Mouse (Mus musculus) forebrain, embryonic 11.5 days (tissue): ENCODE data around the gene Dph7. TPM values are rescaled to one million over a fixed set of nuclear protein-coding genes. Genes with fewer than 3 reads are reported as not detected.
"Not testable (repeated sequence)": the region's sequence is repeated elsewhere in the genome, so short reads cannot be mapped to it uniquely, and the experiment has no call there.

Experiments
- ATAC-seq: fragments of 200-750 bp; cut with Nextera tagmentation; replicated peaks from 2 replicates; pipeline ENCODE4 v1.8.0; 2017; ENCODE audit warnings: moderate TSS enrichment; ENCODE audit not compliant: low FRiP score
- DNase-seq: peaks from one replicate; pipeline ENCODE4 v3.0.0-alpha.2; 2017; ENCODE audit warnings: low spot score
- H3K27ac ChIP-seq: fragments of 300-500 bp; sonication (generic); 2 replicates; pipeline ENCODE4 v1.5.1; 2014; ENCODE audit warnings: low read depth, low read length
- H3K27me3 ChIP-seq: fragments of 300-500 bp; sonication (generic); 2 replicates; pipeline ENCODE4 v1.6.1; 2014; ENCODE audit warnings: mild to moderate bottlenecking, low read length, mixed read lengths; ENCODE audit not compliant: control insufficient read depth, insufficient read depth
- H3K36me3 ChIP-seq: fragments of 300-500 bp; sonication (generic); 2 replicates; pipeline ENCODE4 v1.6.1; 2014; ENCODE audit warnings: mild to moderate bottlenecking, low read length, moderate library complexity, mixed read lengths; ENCODE audit not compliant: control insufficient read depth, insufficient read depth
- H3K4me1 ChIP-seq: fragments of 300-500 bp; sonication (generic); replicated peaks from 2 replicates; pipeline ENCODE4 v1.6.1; 2014; ENCODE audit warnings: low read length, mixed read lengths; ENCODE audit not compliant: control insufficient read depth, insufficient read depth
- H3K4me2 ChIP-seq: fragments of 300-500 bp; sonication (generic); 2 replicates; pipeline ENCODE4 v1.6.1; 2014; ENCODE audit warnings: low read depth, mild to moderate bottlenecking, low read length, moderate library complexity, mixed read lengths; ENCODE audit not compliant: severe bottlenecking
- H3K4me3 ChIP-seq: fragments of 300-500 bp; sonication (generic); 2 replicates; pipeline ENCODE4 v1.5.1; 2014; ENCODE audit warnings: low read depth, low read length
- H3K9ac ChIP-seq: fragments of 300-500 bp; sonication (generic); 2 replicates; pipeline ENCODE4 v1.6.1; 2014; ENCODE audit warnings: low read length
- H3K9me3 ChIP-seq: fragments of 300-500 bp; sonication (generic); 2 replicates; pipeline ENCODE4 v1.6.1; 2016; ENCODE audit warnings: low read length, mixed read lengths; ENCODE audit not compliant: control insufficient read depth
- whole genome bisulfite sequencing: fragments of 180-500 bp; shearing (Covaris S2); extraction: QIAGEN DNeasy Blood & Tissue Kit; methylation state at CpG from one replicate; pipeline ENCODE4 v1.1.7; 2014; 5-methylcytosine and 5-hydroxymethylcytosine counted together
- polyA plus RNA-seq: library from polyadenylated mRNA; unstranded; fragments of >200 nt; fragmentation: Nextera tagmentation; extraction: Ambion mirVana; gene quantifications from 2 replicates; pipeline ENCODE4 v1.2.1, GENCODE M21; 2014

Gene Dph7
- polyA plus RNA-seq, 1 experiment from 2014 or later = 32.4 TPM

DNA sequence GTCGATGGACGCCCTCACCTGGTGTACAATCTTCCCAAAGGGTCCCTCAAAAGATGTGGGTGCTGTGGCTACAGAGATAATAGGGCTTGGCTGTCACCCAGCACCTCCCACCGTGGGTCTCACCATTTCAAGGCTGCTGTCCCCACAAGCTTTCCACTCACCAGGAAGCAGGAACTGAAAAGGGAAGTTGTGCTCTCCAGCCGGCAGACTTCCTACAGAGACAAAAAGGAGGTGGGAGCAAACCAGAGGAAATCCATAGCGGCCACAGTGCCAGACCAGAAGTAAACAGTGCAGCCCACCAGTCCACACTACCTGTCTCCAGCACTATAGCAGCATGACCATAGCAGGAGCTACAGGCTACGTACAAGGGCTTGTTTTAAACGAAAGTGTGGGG is 35.2 kb upstream of the Dph7 start:
- no peak for ATAC-seq
- H3K4me3 ChIP-seq = no peak overlapping the region
- H3K36me3 ChIP-seq = no peaks in the 10 kb centered on the region
- WGBS = 82% methylated on average over 7 of the region's 7 CpGs
- no peaks in the 10 kb centered on the region for H3K27me3 ChIP-seq
- no peak overlapping the region for H3K9ac ChIP-seq
- H3K27ac ChIP-seq = no peak overlapping the region
- no peaks in the 10 kb centered on the region for H3K4me1 ChIP-seq
- DNase-seq = no peak
- no peaks in the 10 kb centered on the region for H3K9me3 ChIP-seq
- H3K4me2 ChIP-seq = no peak overlapping the region

DNA sequence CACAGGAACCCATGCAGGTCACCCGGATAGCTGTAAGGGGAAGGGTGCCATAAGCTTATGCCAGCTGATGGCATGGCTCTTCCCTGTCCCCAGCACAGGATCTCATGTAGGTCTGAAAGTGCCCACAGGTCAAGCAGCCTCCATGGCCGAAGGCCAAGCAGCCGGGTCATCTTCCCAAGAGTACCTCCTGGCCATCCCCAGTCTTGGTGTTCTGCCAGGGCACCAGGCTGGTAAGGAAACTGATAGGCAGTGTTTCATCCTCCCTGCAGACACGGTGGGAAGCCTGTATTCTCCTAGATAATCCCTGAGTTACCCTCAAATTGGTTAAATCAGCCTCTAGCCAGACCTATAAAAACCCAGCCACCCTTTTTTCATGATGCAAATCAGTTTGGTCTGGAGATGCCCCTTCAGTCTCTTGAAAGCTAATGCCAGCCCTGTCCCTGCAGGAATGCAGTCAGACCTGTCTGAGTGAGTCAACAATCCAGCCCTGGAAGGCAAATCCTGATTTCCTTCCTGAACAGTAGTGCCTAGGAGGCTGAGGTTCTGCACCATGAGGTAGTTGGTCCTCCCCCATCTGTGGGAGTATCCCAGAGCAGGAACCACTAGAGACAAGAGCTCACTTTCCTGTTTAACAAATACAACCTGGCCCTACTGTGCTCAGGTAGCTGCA is 34.3 kb upstream of the Dph7 start:
- no peaks in the 10 kb centered on the region for H3K9me3 ChIP-seq
- H3K27me3 ChIP-seq = no peaks in the 10 kb centered on the region
- H3K9ac ChIP-seq = no peak overlapping the region
- no peaks in the 10 kb centered on the region for H3K36me3 ChIP-seq
- ATAC-seq (no peak), DNase-seq (no peak)
- no peaks in the 10 kb centered on the region for H3K4me1 ChIP-seq
- no peak overlapping the region for H3K4me2 ChIP-seq
- 66% methylated on average over 4 of the region's 4 CpGs for WGBS
- no peak overlapping the region for H3K27ac ChIP-seq
- H3K4me3 ChIP-seq = no peak overlapping the region

DNA sequence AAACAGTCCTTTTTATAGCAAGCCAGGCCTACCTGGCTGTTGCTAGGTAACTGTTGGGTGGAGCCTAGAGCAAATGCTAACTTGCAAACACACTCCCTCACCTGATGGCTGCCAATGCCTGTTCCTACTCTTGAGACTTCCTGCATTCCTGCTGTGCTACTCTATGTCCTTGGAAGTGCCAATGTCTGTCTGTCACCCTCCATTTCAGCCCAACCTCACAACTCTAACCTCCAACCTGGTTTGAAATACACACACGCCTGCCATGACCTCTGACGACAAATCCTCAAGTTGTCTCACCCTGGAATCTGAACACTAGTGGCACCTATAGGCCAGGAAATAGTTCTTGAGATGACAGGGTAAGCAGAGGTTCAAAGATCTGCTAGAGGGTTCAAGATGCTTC is 33.1 kb upstream of the Dph7 start:
- no peak overlapping the region for H3K9ac ChIP-seq
- H3K36me3 ChIP-seq = no peaks in the 10 kb centered on the region
- 78% methylated on average over 2 of the region's 2 CpGs for WGBS
- ATAC-seq (no peak), DNase-seq (no peak)
- H3K9me3 ChIP-seq = no peaks in the 10 kb centered on the region
- no peaks in the 10 kb centered on the region for H3K4me1 ChIP-seq
- H3K27me3 ChIP-seq = no peaks in the 10 kb centered on the region
- H3K4me2 ChIP-seq = no peak overlapping the region
- no peak overlapping the region for H3K27ac ChIP-seq
- H3K4me3 ChIP-seq = no peak overlapping the region

DNA sequence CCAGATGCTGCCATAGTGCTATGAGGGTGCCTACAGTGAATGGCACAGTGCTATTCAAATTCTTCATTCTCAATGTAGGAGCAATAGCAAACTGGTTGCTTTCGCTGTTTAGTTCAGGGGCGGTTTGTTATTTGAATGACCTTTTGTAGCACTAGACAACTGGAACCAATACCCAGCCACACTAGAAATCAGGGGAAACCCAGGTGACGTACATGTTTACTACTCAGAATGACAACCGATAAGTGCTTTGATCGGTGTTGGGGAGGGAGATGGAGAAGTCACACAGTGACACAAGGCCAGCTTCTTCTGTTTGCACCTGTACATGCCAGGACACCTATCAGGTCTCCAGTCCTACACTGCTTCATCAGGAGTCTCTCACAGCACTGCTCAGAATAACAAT is 32.6 kb upstream of the Dph7 start:
- H3K27ac ChIP-seq = no peak overlapping the region
- ATAC-seq (no peak), DNase-seq (no peak)
- no peaks in the 10 kb centered on the region for H3K36me3 ChIP-seq
- H3K27me3 ChIP-seq = no peaks in the 10 kb centered on the region; the same call in 1 of the 2 replicates
- no peaks in the 10 kb centered on the region for H3K9me3 ChIP-seq
- H3K4me3 ChIP-seq = no peak overlapping the region
- H3K9ac ChIP-seq = no peak overlapping the region
- 90% methylated on average over 5 of the region's 5 CpGs for whole genome bisulfite sequencing
- H3K4me2 ChIP-seq = no peak overlapping the region
- no peaks in the 10 kb centered on the region for H3K4me1 ChIP-seq

DNA sequence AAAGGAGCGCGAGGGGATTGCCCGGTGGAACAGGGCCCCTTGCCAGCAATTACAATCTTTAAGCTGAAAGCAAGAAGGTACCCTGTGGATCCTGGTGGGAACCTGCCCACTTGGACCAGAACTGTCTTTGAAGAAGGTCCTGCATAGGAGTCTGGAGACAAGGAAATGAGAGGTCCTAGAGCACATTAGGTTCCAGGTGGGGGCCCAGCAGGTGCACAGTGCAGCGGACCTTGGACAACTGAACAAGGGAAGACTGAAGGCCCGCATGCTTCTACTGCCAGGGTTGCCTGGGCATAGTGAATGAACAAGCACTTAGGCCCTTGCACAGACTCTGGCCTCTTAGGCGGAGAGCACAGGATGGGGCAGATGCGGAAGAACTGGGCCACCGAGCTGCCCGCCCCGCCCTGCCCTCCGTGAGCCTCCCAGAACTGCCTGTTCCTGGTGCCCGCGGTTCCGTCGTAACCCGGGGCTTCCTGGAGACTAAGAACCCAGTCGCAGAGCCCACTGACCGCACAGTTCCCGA is 27.7 kb upstream of the Dph7 start:
- WGBS = 3% methylated on average over 19 of the region's 19 CpGs
- Histone ChIP-seq H3K4me3 (peak overlapping the region; percentile 52), H3K27me3 (no peaks in the 10 kb centered on the region; the same call in 1 of the 2 replicates), H3K27ac (no peak overlapping the region), H3K9me3 (no peaks in the 10 kb centered on the region), H3K36me3 (no peaks in the 10 kb centered on the region), H3K9ac (peak overlapping the region; percentile 66), H3K4me2 (peak overlapping the region; percentile 96), H3K4me1 (peaks cover 2% of the 10 kb centered on the region; the same call in 1 of the 2 replicates)
- ATAC-seq (peak; percentile 42), DNase-seq (no peak)

DNA sequence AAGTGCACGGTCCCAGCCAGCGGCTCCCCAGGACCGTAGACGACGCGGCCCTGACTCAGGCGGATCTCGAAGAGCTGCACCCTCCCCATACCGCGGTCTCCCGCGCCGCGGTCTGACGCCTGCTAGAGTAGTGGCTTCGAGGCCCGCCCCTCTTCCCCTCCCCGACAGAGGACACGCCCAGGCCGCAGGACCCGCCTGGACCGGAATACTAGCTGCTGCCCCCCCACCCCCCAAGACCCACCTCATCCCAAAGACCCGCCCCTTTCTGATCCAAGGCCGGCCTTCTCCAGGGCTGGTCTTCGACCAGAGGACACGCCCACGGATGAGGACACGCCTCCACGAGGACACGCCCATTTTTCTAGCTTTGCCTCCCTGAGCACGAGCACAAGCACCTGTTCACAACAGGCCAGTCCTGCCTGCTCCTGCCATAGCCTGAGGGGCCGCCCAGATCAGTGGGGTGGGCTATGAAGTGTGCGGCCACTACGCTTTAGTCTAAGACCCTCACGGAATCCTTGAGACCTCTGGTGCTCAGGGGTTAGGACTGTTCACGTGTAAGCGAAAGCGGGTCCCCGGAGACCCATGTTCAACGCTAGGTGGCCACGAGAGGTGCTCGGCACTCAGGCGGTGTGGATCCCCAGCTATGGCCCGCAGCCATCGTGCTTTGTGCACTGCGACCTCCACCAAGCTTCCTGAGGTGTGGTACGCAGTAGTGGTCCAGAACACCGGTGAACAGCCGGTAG is 27.0 kb upstream of the Dph7 start, which contains the start of gene Arrdc1:
Arrdc1 (minus strand) TSS at position 196 of the 740 bp plus-strand sequence.
- Histone ChIP-seq H3K4me3 (peak within 1 kb of the TSS; percentile 52), H3K4me1 (peaks cover 2% of the 10 kb centered on the region; the same call in 1 of the 2 replicates), H3K9me3 (no peaks in the 10 kb centered on the region), H3K9ac (peak within 1 kb of the TSS; percentile 66), H3K36me3 (no peaks in the 10 kb centered on the region), H3K27ac (no peak within 1 kb of the TSS), H3K4me2 (peak within 1 kb of the TSS; percentile 96), H3K27me3 (no peaks in the 10 kb centered on the region; the same call in 1 of the 2 replicates)
- DNase-seq (peak; percentile 96), ATAC-seq (peak; percentile 93)
- whole genome bisulfite sequencing = under 1% methylated on average over 47 of the region's 49 CpGs

DNA sequence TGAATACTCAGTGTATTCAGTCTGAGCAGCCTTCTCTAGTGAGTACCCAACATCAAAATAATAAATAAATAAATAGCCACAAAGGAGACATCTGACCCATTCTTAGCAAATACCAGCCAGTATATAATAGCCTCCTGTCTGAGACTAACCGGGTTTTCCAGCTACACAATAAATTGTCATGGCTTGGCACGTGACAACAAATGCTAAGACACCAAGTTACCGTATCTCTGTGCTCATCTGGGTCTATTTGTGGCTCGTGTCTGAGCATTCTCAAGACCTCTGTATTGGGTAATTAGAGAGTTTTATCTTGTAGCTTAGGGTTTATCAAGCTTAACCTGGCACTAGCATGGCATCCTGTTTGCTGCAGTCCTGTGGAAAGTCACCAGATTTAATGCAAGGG is 20.1 kb upstream of the Dph7 start:
- Histone ChIP-seq H3K4me3 (no peak overlapping the region), H3K27ac (no peak overlapping the region), H3K9me3 (no peaks in the 10 kb centered on the region), H3K4me2 (no peak overlapping the region), H3K27me3 (no peaks in the 10 kb centered on the region), H3K36me3 (no peaks in the 10 kb centered on the region), H3K9ac (no peak overlapping the region), H3K4me1 (no peaks in the 10 kb centered on the region)
- DNase-seq = no peak
- WGBS = 78% methylated on average over 4 of the region's 4 CpGs
- ATAC-seq = no peak

DNA sequence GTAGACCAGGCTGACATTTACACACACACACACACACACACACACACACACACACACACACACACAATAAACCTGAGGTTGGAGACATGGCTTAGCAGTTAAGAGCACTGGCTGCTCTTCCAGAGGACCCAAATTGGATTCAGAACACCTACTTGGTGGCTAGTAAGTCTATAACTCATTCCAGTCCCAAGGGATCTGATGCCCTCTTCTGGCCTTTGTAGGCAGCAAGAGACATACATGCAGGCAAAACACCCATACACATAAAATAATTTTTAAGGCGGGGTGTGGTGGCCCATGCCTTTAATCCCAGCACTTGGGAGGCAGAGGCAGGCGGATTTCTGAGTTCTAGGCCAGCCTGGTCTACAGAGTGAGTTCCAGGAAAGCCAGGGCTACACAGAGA is 17.9 kb upstream of the Dph7 start:
- H3K27ac ChIP-seq, H3K36me3 ChIP-seq, H3K4me1 ChIP-seq, H3K4me3 ChIP-seq, H3K9me3 ChIP-seq, H3K4me2 ChIP-seq, ATAC-seq, DNase-seq, H3K27me3 ChIP-seq, H3K9ac ChIP-seq: not testable (repeated sequence)
- 40% methylated on average over 2 of the region's 2 CpGs for WGBS
